Mouse (Mus musculus) lung, embryonic 15.5 days (tissue): ENCODE results near the gene Emid1. TPM values are rescaled to one million over a fixed set of nuclear protein-coding genes. Genes with fewer than 3 reads are reported as not detected.

ENCODE experiments used
- ATAC-seq: fragments of 200-750 bp; cut with Nextera tagmentation; 2 replicates; pipeline ENCODE4 v1.8.0; 2017; ENCODE audit warnings: moderate number of reproducible peaks, borderline replicate concordance; ENCODE audit not compliant: low FRiP score, low TSS enrichment; ENCODE audit errors: extremely low read depth
- H3K27ac ChIP-seq: fragments of 300-500 bp; sonication (generic); 2 replicates; pipeline ENCODE4 v1.5.1; 2015; ENCODE audit warnings: moderate library complexity, mild to moderate bottlenecking, inconsistent platforms
- H3K27me3 ChIP-seq: fragments of 300-500 bp; sonication (generic); 2 replicates; pipeline ENCODE4 v1.6.1; 2015; ENCODE audit warnings: inconsistent platforms
- H3K36me3 ChIP-seq: fragments of 300-500 bp; sonication (generic); 2 replicates; pipeline ENCODE4 v1.6.1; 2015; ENCODE audit warnings: inconsistent platforms
- H3K4me1 ChIP-seq: fragments of 300-500 bp; sonication (generic); 2 replicates; pipeline ENCODE4 v1.6.1; 2015; ENCODE audit warnings: inconsistent platforms
- H3K4me2 ChIP-seq: fragments of 300-500 bp; sonication (generic); 2 replicates; pipeline ENCODE4 v1.6.1; 2015; ENCODE audit warnings: inconsistent platforms, mild to moderate bottlenecking, moderate library complexity
- H3K4me3 ChIP-seq: fragments of 300-500 bp; sonication (generic); 2 replicates; pipeline ENCODE4 v1.5.1; 2015; ENCODE audit warnings: mild to moderate bottlenecking, inconsistent platforms
- H3K9ac ChIP-seq: fragments of 300-500 bp; sonication (generic); 2 replicates; pipeline ENCODE4 v1.6.1; 2015; ENCODE audit warnings: inconsistent platforms
- H3K9me3 ChIP-seq: fragments of 300-500 bp; sonication (generic); 2 replicates; pipeline ENCODE4 v1.6.1; 2016; ENCODE audit warnings: inconsistent platforms
- WGBS: fragments of 180-500 bp; shearing (Covaris S2); methylation state at CpG from one replicate; pipeline ENCODE4 v1.1.7; 2015; 5-methylcytosine and 5-hydroxymethylcytosine counted together
- polyA plus RNA-seq: library from polyadenylated mRNA; unstranded; fragments of >200 nt; fragmentation: Nextera tagmentation; extraction: Ambion mirVana; gene quantifications from 2 replicates; pipeline ENCODE4 v1.2.1, GENCODE M21; 2015

Emid1 gene
- polyA plus RNA-seq, 1 experiment from 2014 or later = 54.3 TPM

- Histone ChIP-seq H3K27me3 (peaks cover 89% of the 10 kb centered on the region), H3K4me3 (no peak overlapping the region), H3K4me2 (0 out of 2 replicates have a peak overlapping the region, but pooled peaks have one; percentile 8), H3K36me3 (no peaks in the 10 kb centered on the region), H3K9ac (no peak overlapping the region), H3K9me3 (no peaks in the 10 kb centered on the region), H3K4me1 (peaks cover 55% of the 10 kb centered on the region), H3K27ac (no peak overlapping the region)
- no peak for ATAC-seq
- 8% methylated on average over 27 of the region's 27 CpGs for WGBS
Measured at GRCm38 (mm10) chr11:5059704-5060156, 92.3 kb downstream of the Emid1 start.

DNA sequence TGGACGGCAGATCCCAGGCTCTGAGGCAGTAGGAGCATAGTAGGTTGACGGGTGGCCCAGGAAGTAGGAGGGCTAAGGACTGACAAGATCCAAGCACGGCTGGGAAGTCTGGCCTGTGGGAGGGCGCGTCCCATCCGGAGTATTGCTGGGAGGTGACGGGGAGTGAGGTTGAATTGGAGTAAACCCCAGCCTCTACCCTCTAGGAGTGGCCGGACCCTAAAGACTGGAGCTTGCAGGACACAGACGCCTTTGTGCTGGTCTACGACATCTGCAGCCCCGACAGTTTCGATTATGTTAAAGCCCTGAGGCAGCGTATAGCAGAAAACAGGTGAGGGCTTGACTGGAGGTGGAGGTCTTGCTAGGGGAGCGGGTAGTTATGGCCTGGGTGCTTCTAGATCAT is 92.8 kb downstream of the Emid1 start:
- Histone ChIP-seq H3K4me2 (0 out of 2 replicates have a peak overlapping the region, but pooled peaks have one; percentile 8), H3K4me1 (peaks cover 50% of the 10 kb centered on the region)

GRCm38 (mm10) chr11:5058783-5059182 is 93.3 kb downstream of the Emid1 start:
- no peak for ATAC-seq
- no peak overlapping the region for H3K27ac ChIP-seq
- WGBS = 29% methylated on average over 9 of the region's 9 CpGs
- H3K27me3 ChIP-seq = peaks cover 89% of the 10 kb centered on the region
- H3K9me3 ChIP-seq = no peaks in the 10 kb centered on the region
- H3K4me3 ChIP-seq = no peak overlapping the region
- no peak overlapping the region for H3K9ac ChIP-seq
- H3K4me2 ChIP-seq = no peak overlapping the region; the same call in 1 of the 2 replicates
- no peaks in the 10 kb centered on the region for H3K36me3 ChIP-seq
- peaks cover 46% of the 10 kb centered on the region for H3K4me1 ChIP-seq

More for the DNA sequence above, 92.8 kb downstream of the Emid1 start:
- H3K9ac ChIP-seq = no peak overlapping the region
- WGBS = 23% methylated on average over 14 of the region's 14 CpGs
- no peaks in the 10 kb centered on the region for H3K36me3 ChIP-seq
- H3K27ac ChIP-seq = no peak overlapping the region
- no peak overlapping the region for H3K4me3 ChIP-seq
- no peaks in the 10 kb centered on the region for H3K9me3 ChIP-seq
- peaks cover 89% of the 10 kb centered on the region for H3K27me3 ChIP-seq
- ATAC-seq = no peak

DNA sequence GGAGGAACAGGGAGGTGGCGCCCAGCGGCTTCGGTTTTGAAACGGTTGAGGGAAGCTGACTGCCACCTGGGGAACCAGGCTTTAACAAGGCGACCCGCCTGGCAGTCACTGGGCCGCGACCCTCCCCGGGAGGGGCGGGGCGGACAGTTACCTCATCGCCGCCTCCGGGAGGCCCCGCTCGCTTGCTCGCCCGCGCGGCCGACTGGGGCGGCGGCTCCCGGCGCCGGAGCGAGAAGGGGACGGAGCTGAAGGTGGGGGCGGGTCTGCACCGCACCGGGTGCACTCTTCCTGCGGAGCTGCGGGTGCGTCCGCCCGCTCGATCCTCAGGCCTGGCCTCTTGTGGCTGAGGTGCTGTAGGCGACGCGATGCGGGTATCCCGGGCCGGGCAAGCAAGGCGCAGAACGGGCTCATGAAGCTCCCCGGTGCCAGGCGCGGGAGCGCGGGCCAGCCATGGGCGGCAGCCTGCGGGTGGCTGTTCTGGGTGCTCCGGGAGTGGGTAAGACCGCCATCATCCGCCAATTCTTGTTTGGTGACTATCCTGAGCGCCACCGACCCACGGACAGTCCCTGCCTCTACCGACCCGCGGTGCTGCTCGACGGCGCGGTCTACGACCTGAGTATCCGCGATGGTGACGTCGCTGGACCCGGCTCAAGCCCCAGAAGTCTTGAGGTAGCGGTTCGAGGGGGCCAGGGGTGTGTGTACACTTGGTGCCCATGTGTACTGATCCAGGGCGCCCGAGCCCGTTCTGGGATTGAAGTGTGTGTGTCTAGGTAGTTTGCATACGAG is 94.0 kb downstream of the Emid1 start, which contains the start of gene Rasl10a:
Rasl10a (plus strand) TSS at position 273 of the 786 bp plus-strand sequence.
- Histone ChIP-seq H3K4me1 (peaks cover 41% of the 10 kb centered on the region), H3K4me2 (peak within 1 kb of the TSS; percentile 93), H3K36me3 (no peaks in the 10 kb centered on the region), H3K9ac (peak within 1 kb of the TSS; percentile 41), H3K9me3 (no peaks in the 10 kb centered on the region), H3K4me3 (peak within 1 kb of the TSS; percentile 47), H3K27ac (no peak within 1 kb of the TSS), H3K27me3 (peaks cover 83% of the 10 kb centered on the region)
- 1% methylated on average over 77 of the region's 77 CpGs for WGBS
- no peak for ATAC-seq

GRCm38 (mm10) chr11:5057541-5057855 is 94.6 kb downstream of the Emid1 start:
- no peaks in the 10 kb centered on the region for H3K36me3 ChIP-seq
- H3K9me3 ChIP-seq = no peaks in the 10 kb centered on the region
- peaks cover 77% of the 10 kb centered on the region for H3K27me3 ChIP-seq
- H3K4me3 ChIP-seq = peak overlapping the region; percentile 47
- peaks cover 35% of the 10 kb centered on the region for H3K4me1 ChIP-seq
- peak overlapping the region; percentile 93 for H3K4me2 ChIP-seq
- ATAC-seq = no peak
- WGBS = 17% methylated on average over 8 of the region's 8 CpGs
- no peak overlapping the region for H3K27ac ChIP-seq
- peak overlapping the region; percentile 41; the same call in 1 of the 2 replicates for H3K9ac ChIP-seq

GRCm38 (mm10) chr11:5057064-5057463 is 95.0 kb downstream of the Emid1 start:
- Histone ChIP-seq H3K4me2 (no peak overlapping the region), H3K27me3 (peaks cover 73% of the 10 kb centered on the region), H3K4me3 (no peak overlapping the region), H3K36me3 (no peaks in the 10 kb centered on the region), H3K9ac (no peak overlapping the region), H3K4me1 (peaks cover 31% of the 10 kb centered on the region), H3K27ac (no peak overlapping the region), H3K9me3 (no peaks in the 10 kb centered on the region)
- no peak for ATAC-seq
- WGBS = 54% methylated on average over 8 of the region's 8 CpGs

Other genes with a start within 250 kb of the Emid1 start
- gene Nefh, start 204.2 kb downstream of the Emid1 start, polyA plus RNA-seq = 0.26 TPM in 2 replicates
- 44.0 and 50.5 TPM in 2 replicates for gene Ap1b1, start 165.4 kb downstream of the Emid1 start, polyA plus RNA-seq
- 0.57 and 0.59 TPM in 2 replicates for gene Rasl10a, start 94.1 kb downstream of the Emid1 start, polyA plus RNA-seq
- 27.1 and 29.1 TPM in 2 replicates for gene Gas2l1, start 86.9 kb downstream of the Emid1 start, polyA plus RNA-seq
- 26.3 and 31.2 TPM in 2 replicates for gene Rhbdd3, start 53.3 kb downstream of the Emid1 start, polyA plus RNA-seq
- gene Ewsr1, start 53.0 kb downstream of the Emid1 start, polyA plus RNA-seq = 778 and 796 TPM in 2 replicates
- 18.1 and 18.4 TPM in 2 replicates for gene Kremen1, start 109.3 kb upstream of the Emid1 start, polyA plus RNA-seq